Mouse (Mus musculus) G1E-ER4 (cell line): ENCODE measurements around the gene 2310022A10Rik. TPM values are rescaled to one million over a fixed set of nuclear protein-coding genes. Genes with fewer than 3 reads are reported as not detected.

ENCODE experiments used
- GATA1 ChIP-seq: IDR thresholded peaks from one replicate; pipeline ENCODE4 v1.8.0; 2012; ENCODE audit warnings: low read length, inconsistent platforms
- polyA plus RNA-seq: library from polyadenylated mRNA; stranded (reverse); fragments of >175 nt; gene quantifications from 2 replicates; pipeline ENCODE4 v1.2.3, GENCODE M21; 2012

2310022A10Rik gene
- polyA plus RNA-seq, 1 experiment = 75.9 TPM

GRCm38 (mm10) chr7:27574124-27574880 lies 21.3 kb downstream of the 2310022A10Rik start:
- TF ChIP-seq GATA1 = no peak

- TF ChIP-seq GATA1 = no peak
Measured at GRCm38 (mm10) chr7:27576914-27577313, 23.9 kb downstream of the 2310022A10Rik start.

- no peak for TF ChIP-seq GATA1
Measured at GRCm38 (mm10) chr7:27577589-27577988, 24.6 kb downstream of the 2310022A10Rik start.

GRCm38 (mm10) chr7:27578465-27578864 lies 25.4 kb downstream of the 2310022A10Rik start:
- TF ChIP-seq GATA1 = no peak

- TF ChIP-seq GATA1 = no peak
Measured at GRCm38 (mm10) chr7:27580380-27581174, 27.5 kb downstream of the 2310022A10Rik start.

GRCm38 (mm10) chr7:27586861-27587260 lies 33.8 kb downstream of the 2310022A10Rik start:
- no peak for TF ChIP-seq GATA1

- TF ChIP-seq GATA1 = no peak
Measured at GRCm38 (mm10) chr7:27587741-27588140, 34.7 kb downstream of the 2310022A10Rik start.

- no peak for TF ChIP-seq GATA1
Measured at GRCm38 (mm10) chr7:27590088-27590487, 37.1 kb downstream of the 2310022A10Rik start.

GRCm38 (mm10) chr7:27590566-27591213 lies 37.7 kb downstream of the 2310022A10Rik start:
- TF ChIP-seq GATA1 = no peak

GRCm38 (mm10) chr7:27591266-27592216 lies 38.5 kb downstream of the 2310022A10Rik start, which contains the start of gene Akt2:
Gene Akt2 (plus strand): TSS chr7:27591552.
- TF ChIP-seq GATA1 = no peak

- no peak for TF ChIP-seq GATA1
Measured at GRCm38 (mm10) chr7:27592217-27592929, 39.3 kb downstream of the 2310022A10Rik start.

- TF ChIP-seq GATA1 = no peak
Measured at GRCm38 (mm10) chr7:27592934-27593645, 40.1 kb downstream of the 2310022A10Rik start.

- TF ChIP-seq GATA1 = no peak
Measured at GRCm38 (mm10) chr7:27596586-27597503, 43.8 kb downstream of the 2310022A10Rik start.
